Mouse (Mus musculus) ovary, postnatal 36 days (tissue): Measurements from ENCODE around the gene Fam216a.

ENCODE experiments used
- DNase-seq: peaks from one replicate; pipeline ENCODE4 v3.0.0; 2022; ENCODE audit warnings: low spot score, mixed read lengths

The Fam216a gene

GRCm38 (mm10) chr5:122391178-122391785, 19.1 kb upstream of the Fam216a start:
- no peak for DNase-seq

GRCm38 (mm10) chr5:122390671-122391070, 18.5 kb upstream of the Fam216a start:
- no peak for DNase-seq

- no peak for DNase-seq
Measured at GRCm38 (mm10) chr5:122390006-122390405, 17.8 kb upstream of the Fam216a start.

GRCm38 (mm10) chr5:122379374-122380155, 7.4 kb upstream of the Fam216a start:
- DNase-seq, result peak; percentile 64

- no peak for DNase-seq
Measured at GRCm38 (mm10) chr5:122378171-122378570, 6.0 kb upstream of the Fam216a start.

- no peak for DNase-seq
Measured at GRCm38 (mm10) chr5:122377101-122377833, 5.1 kb upstream of the Fam216a start.

GRCm38 (mm10) chr5:122372878-122373277, 714 bp upstream of the Fam216a start:
- no peak for DNase-seq

GRCm38 (mm10) chr5:122371591-122372191, 473 bp downstream of the Fam216a start, which contains the start of gene Gpn3:
Gpn3 (plus strand) TSS chr5:122371876.
- DNase-seq, result no peak

- DNase-seq, result no peak
Measured at GRCm38 (mm10) chr5:122354492-122355067, 17.6 kb downstream of the Fam216a start.

GRCm38 (mm10) chr5:122353807-122354491, 18.2 kb downstream of the Fam216a start, which contains the start of the genes Rad9b and Vps29:
Rad9b (minus strand) TSS chr5:122354233.
Vps29 (plus strand) TSS chr5:122354369.
- DNase-seq, result peak; percentile 97

GRCm38 (mm10) chr5:122345777-122346176, 26.4 kb downstream of the Fam216a start:
- DNase-seq, result no peak

- DNase-seq, result peak; percentile 73
Measured at GRCm38 (mm10) chr5:122344260-122344659, 27.9 kb downstream of the Fam216a start.

- DNase-seq, result no peak
Measured at GRCm38 (mm10) chr5:122343768-122344167, 28.4 kb downstream of the Fam216a start.

- no peak for DNase-seq
Measured at GRCm38 (mm10) chr5:122342874-122343273, 29.3 kb downstream of the Fam216a start.

- no peak for DNase-seq
Measured at GRCm38 (mm10) chr5:122336554-122337294, 35.4 kb downstream of the Fam216a start.

GRCm38 (mm10) chr5:122334682-122335081, 37.5 kb downstream of the Fam216a start:
- no peak for DNase-seq

- DNase-seq, result no peak
Measured at GRCm38 (mm10) chr5:122330269-122330668, 41.9 kb downstream of the Fam216a start.

GRCm38 (mm10) chr5:122327283-122327682, 44.9 kb downstream of the Fam216a start:
- no peak for DNase-seq

GRCm38 (mm10) chr5:122325477-122325876, 46.7 kb downstream of the Fam216a start:
- DNase-seq, result no peak

- no peak for DNase-seq
Measured at GRCm38 (mm10) chr5:122324608-122325431, 47.3 kb downstream of the Fam216a start.
